Mouse (Mus musculus) ZHBTc4 (cell line): ENCODE data around the gene Sema4c.

ENCODE experiments used
- DNase-seq: peaks from one replicate; pipeline ENCODE4 v3.0.0-alpha.2; 2011; ENCODE audit warnings: low read depth, low spot score

The Sema4c gene

GRCm38 (mm10) chr1:36579974-36580383 is 21.8 kb upstream of the Sema4c start:
- DNase-seq, result no peak

- no peak for DNase-seq
Observed at GRCm38 (mm10) chr1:36576991-36577675, 19.0 kb upstream of the Sema4c start.

- no peak for DNase-seq
Observed at GRCm38 (mm10) chr1:36575347-36575746, 17.2 kb upstream of the Sema4c start.

- DNase-seq, result no peak
Observed at GRCm38 (mm10) chr1:36574196-36574955, 16.2 kb upstream of the Sema4c start.

- no peak for DNase-seq
Observed at GRCm38 (mm10) chr1:36573524-36573923, 15.4 kb upstream of the Sema4c start.

GRCm38 (mm10) chr1:36572709-36573108 is 14.6 kb upstream of the Sema4c start:
- no peak for DNase-seq

GRCm38 (mm10) chr1:36572140-36572700 is 14.1 kb upstream of the Sema4c start:
- no peak for DNase-seq

- DNase-seq, result no peak
Observed at GRCm38 (mm10) chr1:36571627-36572026, 13.5 kb upstream of the Sema4c start.

GRCm38 (mm10) chr1:36570320-36570719 is 12.2 kb upstream of the Sema4c start:
- no peak for DNase-seq

- DNase-seq, result no peak
Observed at GRCm38 (mm10) chr1:36569694-36570276, 11.6 kb upstream of the Sema4c start.

GRCm38 (mm10) chr1:36568776-36569175 is 10.6 kb upstream of the Sema4c start:
- DNase-seq, result no peak

GRCm38 (mm10) chr1:36567818-36568603 is 9.9 kb upstream of the Sema4c start:
- peak; percentile 42 for DNase-seq

- DNase-seq, result no peak
Observed at GRCm38 (mm10) chr1:36566425-36566824, 8.3 kb upstream of the Sema4c start.

- DNase-seq, result no peak
Observed at GRCm38 (mm10) chr1:36564101-36564500, 6.0 kb upstream of the Sema4c start.

GRCm38 (mm10) chr1:36563632-36564031 is 5.5 kb upstream of the Sema4c start:
- no peak for DNase-seq

GRCm38 (mm10) chr1:36563197-36563596 is 5.0 kb upstream of the Sema4c start:
- DNase-seq, result no peak

GRCm38 (mm10) chr1:36562388-36562787 is 4.2 kb upstream of the Sema4c start:
- no peak for DNase-seq

- no peak for DNase-seq
Observed at GRCm38 (mm10) chr1:36560903-36561302, 2.8 kb upstream of the Sema4c start.

GRCm38 (mm10) chr1:36559888-36560287 is 1.7 kb upstream of the Sema4c start:
- no peak for DNase-seq

- no peak for DNase-seq
Observed at GRCm38 (mm10) chr1:36559256-36559655, 1.1 kb upstream of the Sema4c start.

- no peak for DNase-seq
Observed at GRCm38 (mm10) chr1:36557457-36558011, 615 bp downstream of the Sema4c start.
